Mouse (Mus musculus) heart, postnatal 25 days (tissue): ENCODE data around the gene Tmem265. TPM values are rescaled to one million over a fixed set of nuclear protein-coding genes. Genes with fewer than 3 reads are reported as not detected.

Experiments used
- DNase-seq: peaks from one replicate; pipeline ENCODE4 v3.0.0; 2022; ENCODE audit warnings: low spot score
- intact Hi-C: fragments of 180-260 bp; cut with DNase I; formaldehyde crosslinking; loops from one replicate; pipeline ENCODE4 v1.15.1; 2025
- total RNA-seq, 2 experiments: library from RNA; stranded (reverse); gene quantifications; 2 replicates each; pipeline ENCODE4 v1.2.3; 2021

The Tmem265 gene
- total RNA-seq, 2 experiments from 2014 or later, result not detected

GRCm38 (mm10) chr7:127587196-127587595 is 26.0 kb downstream of the Tmem265 start:
- intact Hi-C loops, result loop anchor here (5.0 kb wide), 2 partner anchors 75 to 130 kb away; partner anchors contain the start of gene Srcap
- no peak for DNase-seq

DNA sequence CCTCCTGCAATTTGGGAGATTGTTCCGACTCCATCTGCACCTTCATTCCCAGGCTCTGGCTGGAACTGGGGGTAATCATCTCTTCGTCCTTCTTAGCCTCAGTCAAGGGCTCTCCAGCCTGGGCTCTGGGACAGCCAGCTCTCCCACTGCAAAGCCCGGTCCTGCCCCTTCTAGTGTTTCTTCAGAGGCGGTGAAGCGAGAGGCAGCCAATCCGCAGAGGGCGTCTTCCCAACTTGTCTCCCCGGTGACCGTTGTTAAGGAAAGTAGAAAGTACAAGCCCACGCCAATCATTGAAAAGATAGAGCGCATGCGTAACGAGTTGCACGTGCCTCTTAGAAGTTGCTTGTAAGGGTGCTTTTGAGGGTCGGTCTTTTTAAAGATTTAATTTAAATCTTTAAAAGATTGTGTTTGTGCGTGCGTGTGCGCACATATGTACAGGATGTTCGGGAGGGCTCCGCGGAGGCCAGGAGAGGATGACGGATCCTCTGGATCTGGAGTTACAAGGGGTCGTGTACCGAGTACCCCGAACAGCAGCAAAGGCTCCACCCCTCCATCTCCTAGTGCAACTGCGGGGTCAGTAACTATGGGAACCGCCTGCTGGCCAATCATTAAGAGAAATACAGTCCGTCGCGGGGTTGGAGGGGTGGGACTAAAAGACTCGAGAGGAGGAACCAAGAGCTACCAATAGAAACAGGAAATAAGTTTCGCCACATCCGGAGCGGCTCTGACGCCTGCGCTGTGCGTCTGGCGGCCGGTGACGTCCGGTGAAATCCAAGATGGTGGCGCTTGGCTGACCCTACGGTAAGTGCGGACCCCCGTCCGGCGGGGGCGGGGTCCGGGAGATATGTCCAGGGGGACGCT is 27.1 kb downstream of the Tmem265 start, which contains the start of the genes Ccdc189 and Rnf40:
Gene Ccdc189, minus strand, starts transcription at position 585 of the 861 bp plus-strand sequence.
Gene Rnf40, plus strand, starts transcription at position 757 of the 861 bp plus-strand sequence.
- intact Hi-C loops, result loop anchor here (5.0 kb wide), 2 partner anchors 76 to 129 kb away; partner anchors contain the start of gene Srcap
- DNase-seq, result peak; percentile 94

- DNase-seq, result no peak
- intact Hi-C loops, result loop anchor here (5.0 kb wide), 2 partner anchors 77 to 128 kb away; partner anchors contain the start of gene Srcap
Observed at GRCm38 (mm10) chr7:127588901-127589300, 27.7 kb downstream of the Tmem265 start.

GRCm38 (mm10) chr7:127589637-127590036 is 28.4 kb downstream of the Tmem265 start:
- DNase-seq, result no peak
- intact Hi-C loops, result loop anchor here (5.0 kb wide), 2 partner anchors 77 to 128 kb away; partner anchors contain the start of gene Srcap

DNA sequence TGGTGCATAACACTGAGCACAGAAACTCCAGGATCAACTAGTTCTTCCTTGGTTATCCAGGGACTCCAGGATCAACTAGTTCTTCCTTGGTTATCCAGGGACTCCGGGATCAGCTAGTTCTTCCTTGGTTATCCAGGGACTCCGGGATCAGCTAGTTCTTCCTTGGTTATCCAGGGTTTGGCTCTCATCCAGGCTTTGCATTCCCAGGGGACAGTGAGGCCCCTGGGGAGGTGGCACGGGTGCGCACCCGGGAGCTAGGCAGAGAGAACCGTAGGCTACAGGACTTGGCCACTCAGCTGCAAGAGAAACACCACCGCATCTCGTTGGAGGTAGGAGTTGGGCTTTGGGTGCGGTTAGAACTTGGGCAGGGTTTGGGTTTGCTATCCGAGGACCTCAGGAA is 29.9 kb downstream of the Tmem265 start:
- no peak for DNase-seq
- intact Hi-C loops, result no loop called here

GRCm38 (mm10) chr7:127592575-127592974 is 31.4 kb downstream of the Tmem265 start:
- intact Hi-C loops, result no loop called here
- DNase-seq, result no peak

GRCm38 (mm10) chr7:127596747-127597146 is 35.6 kb downstream of the Tmem265 start:
- DNase-seq, result no peak
- intact Hi-C loops, result no loop called here

DNA sequence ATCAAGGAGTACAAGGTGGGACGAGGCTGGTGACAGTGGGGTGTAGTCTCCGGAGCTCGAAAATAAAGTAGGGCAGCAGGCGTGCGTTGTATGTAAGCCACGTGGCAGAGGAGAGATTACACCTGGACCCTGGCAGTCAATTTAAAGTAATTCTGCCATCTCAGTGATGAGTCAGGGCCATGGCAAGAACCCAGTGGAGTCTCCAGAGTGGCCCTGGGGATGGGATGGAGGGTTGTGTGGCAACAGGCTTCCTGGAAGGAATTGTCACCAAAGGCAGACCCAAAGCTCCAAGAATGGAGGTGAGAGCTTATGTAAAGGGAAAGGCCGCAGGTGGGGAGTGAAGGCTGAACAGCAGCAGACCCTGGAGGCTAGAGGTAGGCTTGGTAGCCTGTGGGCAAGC is 39.4 kb downstream of the Tmem265 start:
- no peak for DNase-seq
- intact Hi-C loops, result no loop called here

DNA sequence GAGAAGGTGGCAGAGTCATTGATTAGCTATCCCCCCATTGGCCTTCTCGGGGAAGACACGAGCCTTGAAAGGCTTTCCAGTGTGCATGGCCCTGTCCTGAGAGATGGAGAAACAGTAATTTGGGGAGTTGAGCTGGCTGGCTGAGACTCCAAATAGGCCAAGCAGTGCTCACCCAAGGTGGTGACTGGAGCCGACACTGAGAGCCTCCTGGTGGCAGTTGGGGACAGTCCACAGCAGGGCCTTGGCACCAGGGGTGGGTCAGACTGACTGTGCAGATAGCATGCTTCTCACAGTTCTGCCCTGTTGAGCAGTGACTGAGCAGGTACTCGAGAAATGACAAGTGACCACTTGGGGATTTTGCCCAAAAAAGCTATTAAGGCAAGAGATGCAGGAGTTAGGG is 40.5 kb downstream of the Tmem265 start:
- intact Hi-C loops, result no loop called here
- no peak for DNase-seq

DNA sequence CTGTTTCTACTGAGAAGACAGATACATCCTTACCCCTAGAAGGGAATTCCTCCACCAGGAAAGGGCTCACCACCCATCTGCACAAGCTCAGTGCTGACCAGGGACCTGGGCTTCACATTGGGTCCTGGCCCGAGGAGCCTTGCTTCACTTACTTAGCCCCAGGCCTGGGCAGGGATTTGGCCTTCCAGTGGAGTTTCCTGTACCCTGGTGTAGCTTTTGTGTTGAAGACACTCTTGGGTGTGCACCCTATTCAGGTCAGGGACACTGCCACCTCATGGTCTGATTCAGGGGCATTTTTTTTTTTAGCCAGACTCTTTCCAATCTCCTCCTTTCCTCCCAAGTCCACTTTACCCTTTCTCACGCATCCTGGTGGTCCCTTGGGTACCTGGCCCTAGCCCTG is 41.7 kb downstream of the Tmem265 start:
- no peak for DNase-seq
- intact Hi-C loops, result no loop called here

DNA sequence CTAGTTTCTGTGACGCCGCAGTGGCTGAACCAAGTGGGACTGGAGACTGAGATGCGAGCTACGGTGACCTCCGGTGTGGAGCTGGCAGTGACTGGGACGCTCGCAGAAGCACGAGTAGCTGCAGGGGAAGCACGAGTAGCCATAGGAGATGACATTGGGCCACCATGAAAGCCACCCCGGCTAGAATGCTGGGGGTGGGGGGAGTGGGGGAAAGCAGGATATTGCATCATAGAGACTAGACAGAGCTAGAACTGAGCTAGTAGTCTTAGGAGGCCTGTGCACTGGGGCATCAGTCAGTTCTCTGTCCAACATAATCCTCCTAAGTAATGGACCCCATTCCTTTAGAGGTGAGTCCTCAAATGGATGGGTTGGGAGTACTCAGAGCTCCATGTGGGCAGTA is 43.1 kb downstream of the Tmem265 start:
- DNase-seq, result no peak
- intact Hi-C loops, result no loop called here

GRCm38 (mm10) chr7:127607150-127607549 is 46.0 kb downstream of the Tmem265 start:
- no peak for DNase-seq
- intact Hi-C loops, result no loop called here

DNA sequence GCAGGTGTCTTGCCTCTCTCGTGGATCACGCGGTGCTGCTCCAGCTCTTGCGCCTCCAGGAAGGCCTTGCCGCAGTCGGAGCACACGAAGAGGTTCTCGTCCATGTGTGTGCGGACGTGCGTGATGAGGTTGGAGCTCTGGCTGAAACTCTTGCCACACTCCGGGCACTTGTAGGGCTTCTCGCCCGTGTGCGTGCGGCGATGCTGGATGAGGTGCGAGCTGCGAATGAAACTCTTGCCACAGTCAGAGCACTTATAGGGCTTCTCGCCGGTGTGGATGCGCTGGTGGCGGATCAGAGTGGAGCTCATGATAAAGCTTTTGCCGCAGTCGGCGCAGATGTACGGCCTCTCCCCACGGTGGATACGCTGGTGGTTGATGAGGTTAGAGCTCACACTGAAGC is 49.8 kb downstream of the Tmem265 start:
- intact Hi-C loops, result loop anchor here (2.0 kb wide), 1 partner anchor 28 kb away; no protein-coding TSS in a partner anchor

GRCm38 (mm10) chr7:127611561-127611960 is 50.4 kb downstream of the Tmem265 start:
- intact Hi-C loops, result loop anchor here (2.0 kb wide), 1 partner anchor 27 kb away; no protein-coding TSS in a partner anchor
- no peak for DNase-seq

More for the DNA sequence above, 49.8 kb downstream of the Tmem265 start:
- no peak for DNase-seq

DNA sequence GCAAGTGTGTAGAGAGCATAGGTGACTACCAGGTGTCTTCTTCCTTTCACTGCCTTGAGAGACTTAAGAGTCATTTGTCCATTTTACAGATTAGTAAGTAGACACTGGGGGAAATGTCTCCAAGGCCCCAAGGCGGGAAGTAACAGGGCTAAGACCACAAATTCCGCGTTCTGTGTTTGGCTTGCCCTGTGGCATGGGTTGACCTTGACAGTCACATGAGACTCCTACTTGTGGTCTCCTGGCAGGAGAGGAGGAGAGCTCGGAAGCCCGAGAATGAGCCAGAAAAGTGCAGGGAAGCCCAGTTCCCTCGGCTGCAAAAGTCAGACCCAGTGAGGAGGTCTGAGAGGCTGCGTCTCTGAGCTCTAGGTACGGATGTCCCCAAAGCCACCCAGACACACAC is 52.3 kb downstream of the Tmem265 start:
- intact Hi-C loops, result no loop called here
- DNase-seq, result no peak

DNA sequence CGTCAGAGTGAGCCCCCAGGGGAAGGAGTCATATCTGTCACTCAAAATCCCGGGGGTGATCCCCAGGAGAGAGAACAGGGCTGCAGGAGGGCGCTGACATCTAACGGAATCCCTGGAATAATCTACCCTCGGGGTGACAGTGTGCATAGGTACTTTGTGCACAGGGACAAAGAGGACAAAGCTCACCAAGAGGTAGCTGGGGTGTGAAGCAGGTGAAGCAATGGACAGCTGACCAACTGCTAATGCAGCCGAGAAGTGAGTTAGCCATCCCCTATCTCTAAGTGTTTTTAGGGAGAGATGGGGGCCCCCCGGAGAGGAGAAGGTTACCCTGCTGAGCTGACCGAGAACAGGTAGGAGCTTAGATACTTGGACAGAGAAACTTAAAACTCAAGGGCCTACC is 52.9 kb downstream of the Tmem265 start:
- DNase-seq, result no peak
- intact Hi-C loops, result loop anchor here (1.0 kb wide), 1 partner anchor 23 kb away; no protein-coding TSS in a partner anchor

- intact Hi-C loops, result loop anchor here (1.0 kb wide), 1 partner anchor 23 kb away; no protein-coding TSS in a partner anchor
- no peak for DNase-seq
Observed at GRCm38 (mm10) chr7:127614511-127614890, 53.3 kb downstream of the Tmem265 start.

DNA sequence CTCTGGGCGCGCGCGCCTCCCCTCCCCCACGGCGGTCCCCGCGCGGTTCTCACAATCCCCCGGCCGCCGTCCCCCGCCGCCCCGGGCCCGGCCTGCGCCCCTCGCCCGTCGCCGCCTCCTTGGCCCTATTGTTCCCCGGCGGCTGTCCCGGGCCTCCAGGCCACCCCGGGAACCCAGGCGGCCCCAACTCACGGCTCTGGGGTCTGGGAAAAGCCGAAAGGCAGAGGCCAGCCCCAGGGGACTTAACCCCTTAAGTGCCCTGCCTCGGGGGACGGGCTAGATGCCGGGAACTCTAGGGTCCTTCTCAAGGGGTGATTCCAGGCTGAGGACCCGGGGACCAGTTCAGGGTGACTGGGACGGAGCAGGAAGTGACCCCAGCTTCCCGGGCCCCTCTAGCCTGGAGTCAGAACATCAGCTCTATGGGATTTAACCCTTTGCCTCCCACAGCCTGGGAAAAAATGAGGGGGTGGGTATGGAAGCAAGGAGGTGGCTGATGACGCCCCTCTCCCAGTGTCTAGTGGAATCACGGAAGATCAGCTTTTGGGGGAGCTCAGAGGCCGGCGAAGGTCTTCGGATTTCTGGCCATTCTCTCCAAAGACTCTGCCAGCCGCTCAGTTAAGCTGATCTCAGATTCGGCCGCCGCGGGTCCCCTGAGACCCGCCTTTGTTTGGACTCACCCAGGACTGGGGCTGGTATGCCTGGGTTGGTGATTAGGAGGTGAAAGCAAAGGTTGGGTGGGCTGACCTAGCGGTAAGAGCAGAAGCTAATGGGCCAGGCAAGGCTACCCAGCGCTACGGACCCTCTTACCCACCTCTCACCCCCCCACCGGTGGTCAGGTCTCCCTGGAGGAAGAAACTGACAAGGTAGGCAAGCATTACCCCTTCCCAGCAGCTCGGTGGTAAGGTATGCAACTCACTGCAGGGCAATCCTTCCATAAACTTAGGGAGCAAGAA is 54.0 kb downstream of the Tmem265 start, which contains the start of gene Zfp629:
Gene Zfp629, minus strand, starts transcription at position 907 of the 953 bp plus-strand sequence.
- intact Hi-C loops, result loop anchor here (1.0 kb wide), 1 partner anchor 22 kb away; no protein-coding TSS in a partner anchor

GRCm38 (mm10) chr7:127616336-127616735 is 55.1 kb downstream of the Tmem265 start:
- no peak for DNase-seq
- intact Hi-C loops, result no loop called here

More for the DNA sequence above, 54.0 kb downstream of the Tmem265 start, which contains the start of gene Zfp629:
- DNase-seq, result peak; percentile 51
